Mouse (Mus musculus): ENCODE results near the gene Gal3st3.

DNA sequence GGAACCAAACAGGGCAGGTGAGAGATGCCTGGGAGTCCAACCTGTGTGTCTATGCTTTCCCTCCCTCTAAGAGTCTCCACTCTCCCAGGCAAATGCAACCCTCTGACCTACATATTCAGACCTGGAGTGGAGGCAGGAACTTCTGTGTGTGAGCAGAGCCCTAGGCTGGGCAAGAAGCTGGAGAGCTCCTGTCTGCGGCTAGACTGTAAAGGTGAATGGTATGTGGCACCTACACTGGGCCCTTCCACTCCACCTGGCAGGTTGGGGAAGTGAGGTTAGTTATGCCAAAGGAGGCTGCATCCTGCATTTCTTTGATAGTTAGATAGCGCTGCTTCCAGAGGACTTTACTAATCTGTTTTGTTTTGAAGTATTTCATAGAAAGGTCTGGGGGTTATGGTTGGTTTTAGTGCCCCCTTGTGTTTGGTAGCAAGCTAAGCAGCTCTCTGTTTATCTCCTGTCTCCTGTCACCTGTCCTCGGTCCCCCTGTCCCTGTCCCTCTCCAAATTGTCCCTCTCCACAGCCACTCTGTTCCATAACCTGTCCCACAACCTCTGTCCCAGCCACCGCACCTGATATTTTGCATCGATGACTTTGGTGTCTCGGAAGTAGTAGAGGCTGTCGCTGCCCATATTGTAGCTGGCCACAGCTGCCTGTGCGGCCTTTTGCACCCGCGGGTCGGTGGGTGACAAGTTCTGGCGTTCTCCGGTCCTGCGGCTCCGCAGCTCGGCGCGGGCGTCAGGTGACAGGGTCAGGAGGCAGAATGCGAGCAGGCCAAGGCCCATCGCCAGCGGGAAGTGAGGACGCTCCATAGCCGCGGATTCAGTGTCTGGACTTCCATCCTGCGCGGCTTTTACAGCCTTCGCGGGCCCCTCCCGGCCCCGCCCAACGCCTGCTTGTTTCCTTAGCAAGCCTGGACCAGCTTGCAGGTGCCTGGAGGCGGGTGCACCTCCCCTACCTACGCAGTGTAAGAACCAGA lies 50.7 kb downstream of the Gal3st3 start:
- TF ChIP-seq POLR2A (IDR thresholded peaks at IDR 0.05; ENCODE audit: borderline replicate concordance, extremely low read depth, low read depth, low read length) (no peak), CTCF (IDR thresholded peaks at IDR 0.05; ENCODE audit: insufficient read depth, low read length) (peak; percentile 10; the same call in 1 of the 2 replicates)

All from lung, adult 2 months (tissue).